Mouse (Mus musculus) cerebellum, adult 11 months (tissue): ENCODE results near the gene Leo1.
"Not testable (repeated sequence)": the region's sequence is repeated elsewhere in the genome, so short reads cannot be mapped to it uniquely, and the experiment has no call there.

Experiments used
- DNase-seq: peaks from one replicate; pipeline ENCODE4 v3.0.0; 2022

The Leo1 gene

DNA sequence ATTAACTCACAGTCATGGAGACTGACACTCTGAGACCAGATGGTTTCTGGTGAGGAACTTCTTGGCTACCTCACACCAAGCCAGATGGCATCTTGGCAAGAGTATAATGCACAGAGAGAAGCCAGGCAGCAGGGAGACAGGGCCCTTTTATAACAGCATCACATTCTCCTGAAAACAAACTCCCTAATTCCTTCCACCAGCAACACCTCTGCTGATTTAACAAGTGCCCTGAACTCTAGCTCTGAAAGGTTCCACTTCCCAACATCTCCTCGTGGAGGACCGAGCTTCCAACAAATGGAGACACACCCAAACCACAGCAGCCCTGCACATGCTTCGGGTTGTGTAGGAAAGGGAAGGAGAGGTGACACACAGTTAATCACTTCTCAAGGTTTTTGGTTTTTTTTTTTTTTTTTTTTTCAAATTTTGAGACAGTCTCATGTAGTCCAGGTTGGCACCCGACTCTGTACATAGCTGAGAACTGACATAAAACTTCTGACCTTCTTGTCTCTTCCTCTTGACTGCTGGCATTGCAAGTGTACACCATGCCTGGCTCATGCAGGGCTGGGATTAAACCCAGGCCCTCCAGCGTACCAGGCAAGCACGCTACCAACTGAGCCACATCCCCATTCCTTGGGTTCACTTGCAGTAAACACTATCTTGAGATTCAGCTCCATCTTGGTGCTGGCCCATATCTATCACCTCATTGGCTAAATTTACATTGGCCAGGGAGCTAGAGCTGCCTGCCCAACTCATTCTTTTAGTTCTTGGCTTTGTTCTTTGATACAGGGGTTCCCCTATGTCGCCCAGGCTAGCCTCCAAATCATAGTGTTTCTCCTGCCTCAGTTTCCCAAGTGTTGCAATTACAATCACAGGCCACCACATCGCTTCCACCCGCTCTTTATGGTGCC is 13.7 kb upstream of the Leo1 start:
- DNase-seq: peak; percentile 80

- DNase-seq: no peak
These were observed 13.1 kb upstream of the Leo1 start for GRCm38 (mm10) chr9:75428274-75428600.

- no peak for DNase-seq
These were observed 12.3 kb upstream of the Leo1 start for GRCm38 (mm10) chr9:75429040-75429439.

GRCm38 (mm10) chr9:75429657-75430056 is 11.7 kb upstream of the Leo1 start:
- no peak for DNase-seq

GRCm38 (mm10) chr9:75430822-75431621 is 10.3 kb upstream of the Leo1 start:
- DNase-seq: peak; percentile 61

DNA sequence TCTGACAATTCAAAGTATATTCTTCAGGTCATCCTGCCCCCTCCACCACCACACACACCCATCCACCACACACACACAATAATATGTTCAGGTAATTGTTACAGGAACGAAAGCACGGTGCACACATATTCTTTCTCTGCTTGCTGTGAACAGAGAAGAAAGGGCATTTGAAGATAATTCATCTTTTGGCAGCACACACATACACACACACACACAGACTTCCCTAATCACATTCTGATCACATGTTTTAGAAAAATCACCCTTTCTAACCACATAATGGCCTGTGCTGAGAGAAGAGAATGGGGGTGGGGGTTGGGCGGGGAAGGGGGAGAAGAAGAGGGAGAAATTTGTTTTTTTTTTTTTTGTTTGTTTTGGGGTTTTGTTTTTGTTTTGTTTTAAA is 8.6 kb upstream of the Leo1 start:
- DNase-seq: no peak

- no peak for DNase-seq
These were observed 7.0 kb upstream of the Leo1 start for GRCm38 (mm10) chr9:75434172-75434793.

GRCm38 (mm10) chr9:75434872-75435271 is 6.5 kb upstream of the Leo1 start:
- no peak for DNase-seq

- no peak for DNase-seq
These were observed 6.0 kb upstream of the Leo1 start for GRCm38 (mm10) chr9:75435291-75435690.

GRCm38 (mm10) chr9:75435918-75436317 is 5.4 kb upstream of the Leo1 start:
- DNase-seq: no peak

DNA sequence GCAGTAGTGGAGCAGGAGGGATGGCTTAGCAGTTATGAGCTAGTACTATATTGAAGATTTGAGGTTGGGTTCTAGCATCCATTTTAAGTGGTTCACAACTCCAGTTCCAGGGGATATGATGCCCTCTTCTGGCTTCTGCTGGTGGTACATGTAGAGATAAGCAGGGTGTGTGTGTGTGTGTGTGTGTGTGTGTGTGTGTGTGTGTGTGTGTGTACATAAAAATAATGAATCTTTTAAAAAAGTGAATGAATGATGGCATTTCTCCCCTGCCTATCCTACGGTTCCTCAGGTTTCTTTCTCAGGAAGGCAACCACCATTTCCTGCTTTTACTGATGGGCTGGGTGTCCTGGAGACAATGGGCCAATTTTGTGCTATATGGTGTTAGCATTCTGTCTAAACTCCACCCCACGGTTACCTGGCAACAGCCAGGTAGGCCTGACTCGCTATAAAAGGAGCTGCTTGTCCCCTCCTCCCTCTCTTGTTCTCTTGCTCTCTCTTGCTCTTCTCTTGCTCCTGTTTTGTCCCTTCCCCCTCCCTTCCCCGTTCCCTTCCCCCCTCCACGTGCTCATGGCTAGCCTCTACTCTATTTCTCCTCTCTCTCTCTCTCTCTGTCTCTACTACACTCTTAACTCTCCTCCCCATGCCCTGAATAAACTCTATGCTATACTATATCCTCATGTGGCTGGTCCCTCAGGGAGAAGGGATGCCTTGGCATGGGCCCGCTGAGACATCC is 3.5 kb upstream of the Leo1 start:
- DNase-seq: no peak

DNA sequence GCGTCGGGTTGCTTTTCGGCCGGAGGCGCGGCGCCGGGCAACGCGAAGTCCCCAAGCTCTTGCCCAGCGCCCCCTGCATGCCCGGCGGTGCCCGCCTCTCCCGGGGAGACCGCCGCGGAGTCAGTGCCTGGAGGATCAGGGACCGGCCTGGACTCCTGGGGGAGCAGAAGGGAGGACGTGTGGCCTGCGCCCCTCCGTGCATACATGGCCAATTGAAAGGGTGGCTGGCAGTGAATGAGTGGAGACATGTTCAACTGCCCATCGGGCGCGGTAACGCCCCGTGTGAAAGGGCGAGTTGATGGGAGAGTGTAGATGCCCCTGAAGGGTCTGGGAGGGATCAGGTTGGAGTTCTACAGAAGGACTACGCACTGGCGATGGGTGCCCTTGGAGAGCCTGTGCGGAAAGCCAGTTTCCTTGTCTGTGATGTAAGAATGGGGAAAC is 387 bp downstream of the Leo1 start:
- DNase-seq: no peak

DNA sequence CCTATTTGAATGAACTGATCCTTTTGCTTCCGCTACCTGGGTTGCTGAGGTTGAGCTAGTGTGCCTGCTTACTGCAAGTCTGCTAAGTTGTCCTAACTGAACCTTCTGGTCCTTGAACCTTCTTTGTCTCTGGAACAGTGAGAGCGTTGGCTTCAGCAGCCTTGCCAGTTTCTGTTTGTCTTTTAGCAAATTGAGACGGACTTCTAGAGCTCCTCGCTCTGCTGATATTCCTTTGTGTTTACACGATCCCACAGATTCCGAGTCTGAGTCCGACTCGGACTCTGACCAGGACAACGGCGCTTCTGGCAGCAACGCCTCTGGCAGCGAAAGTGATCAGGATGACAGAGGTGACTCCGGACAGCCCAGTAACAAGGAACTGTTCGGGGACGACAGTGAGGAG is 3.7 kb downstream of the Leo1 start:
- no peak for DNase-seq

DNA sequence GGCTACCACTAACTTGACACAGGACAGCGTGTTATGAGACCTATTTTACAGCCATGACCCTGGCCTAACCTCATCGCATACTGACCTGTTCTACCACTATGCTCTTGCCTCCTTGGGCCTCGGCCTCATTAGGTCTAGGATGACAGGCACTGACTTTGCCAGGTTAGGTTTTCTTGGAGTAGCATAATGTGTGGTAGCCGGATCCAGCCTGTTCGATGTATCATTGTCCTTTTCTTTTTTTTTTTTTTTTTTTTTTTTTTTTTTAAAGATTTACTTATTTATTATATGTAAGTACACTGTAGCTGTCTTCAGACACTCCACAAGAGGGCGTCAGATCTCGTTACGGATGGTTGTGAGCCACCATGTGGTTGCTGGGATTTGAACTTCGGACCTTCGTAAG is 5.2 kb downstream of the Leo1 start:
- not testable (repeated sequence) for DNase-seq

GRCm38 (mm10) chr9:75448021-75448420 is 6.7 kb downstream of the Leo1 start:
- DNase-seq: no peak

DNA sequence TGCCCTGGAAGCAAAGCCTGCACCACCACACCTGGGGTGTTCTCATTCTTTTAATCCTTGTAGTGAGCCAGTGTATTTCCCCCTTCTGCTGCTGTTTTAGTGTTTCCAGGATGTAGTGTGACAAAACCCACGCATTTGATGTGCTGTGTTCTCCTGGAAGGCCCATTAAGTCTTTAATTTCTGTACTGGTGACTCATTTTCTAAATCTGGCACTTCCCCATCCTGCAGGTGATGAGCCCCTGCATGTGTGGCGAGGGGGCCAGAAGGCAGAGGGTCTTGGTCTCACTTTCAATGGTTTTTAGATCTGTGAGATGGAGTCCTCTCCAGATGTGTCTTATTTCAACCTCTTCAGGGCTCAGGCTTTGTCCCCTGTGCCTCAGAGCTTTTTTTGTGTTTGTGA is 12.7 kb downstream of the Leo1 start:
- no peak for DNase-seq

GRCm38 (mm10) chr9:75455684-75456083 is 14.4 kb downstream of the Leo1 start:
- no peak for DNase-seq

DNA sequence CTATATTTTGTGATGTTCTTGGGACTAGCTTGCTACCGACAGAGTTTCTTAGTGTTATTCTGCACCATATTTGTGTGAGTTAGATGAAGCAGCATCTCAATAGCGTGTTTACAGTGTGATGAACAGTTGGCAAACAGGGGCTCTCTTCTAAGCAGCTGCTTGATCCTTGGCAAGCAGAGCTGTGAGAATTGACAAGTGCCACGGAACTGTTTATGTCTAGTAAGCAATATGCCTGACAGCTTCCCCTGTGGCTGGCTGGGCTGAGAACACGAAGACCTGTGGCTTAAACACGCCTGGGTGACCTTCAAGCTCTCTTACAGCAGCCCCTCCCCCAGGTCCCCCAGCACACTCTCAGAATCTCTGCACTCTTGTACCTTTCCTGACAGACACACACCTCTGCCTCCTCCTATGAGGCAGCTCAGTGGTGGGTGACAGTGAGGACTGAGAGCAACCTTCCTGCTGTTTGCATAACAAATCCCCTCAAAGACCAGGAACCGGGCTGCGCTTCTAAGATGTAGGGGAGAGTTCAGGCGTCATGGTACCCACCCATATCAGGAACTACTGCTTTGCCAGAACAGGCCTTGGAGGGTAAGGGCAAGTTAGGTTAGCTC is 21.8 kb downstream of the Leo1 start:
- no peak for DNase-seq

GRCm38 (mm10) chr9:75465856-75466255 is 24.5 kb downstream of the Leo1 start:
- DNase-seq: no peak

GRCm38 (mm10) chr9:75466641-75467040 is 25.3 kb downstream of the Leo1 start:
- no peak for DNase-seq

DNA sequence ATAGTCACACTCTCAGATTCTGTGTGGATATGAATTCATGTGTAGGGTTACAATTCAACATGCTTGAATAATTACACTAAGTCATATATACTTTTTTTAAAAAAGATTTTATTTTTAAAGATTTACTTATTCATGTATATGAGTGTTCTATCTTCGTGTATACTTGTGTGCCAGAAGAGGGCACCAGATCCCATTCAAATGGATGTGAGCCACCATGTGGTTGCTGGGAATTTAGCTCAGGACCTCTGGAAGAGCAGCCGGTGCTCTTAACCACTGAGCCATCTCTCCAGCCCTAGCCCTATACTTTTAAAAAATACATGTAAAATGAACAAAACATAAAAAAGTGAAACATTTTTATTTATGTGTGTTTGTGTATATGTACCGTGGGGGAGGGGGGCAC is 26.3 kb downstream of the Leo1 start:
- DNase-seq: no peak

DNA sequence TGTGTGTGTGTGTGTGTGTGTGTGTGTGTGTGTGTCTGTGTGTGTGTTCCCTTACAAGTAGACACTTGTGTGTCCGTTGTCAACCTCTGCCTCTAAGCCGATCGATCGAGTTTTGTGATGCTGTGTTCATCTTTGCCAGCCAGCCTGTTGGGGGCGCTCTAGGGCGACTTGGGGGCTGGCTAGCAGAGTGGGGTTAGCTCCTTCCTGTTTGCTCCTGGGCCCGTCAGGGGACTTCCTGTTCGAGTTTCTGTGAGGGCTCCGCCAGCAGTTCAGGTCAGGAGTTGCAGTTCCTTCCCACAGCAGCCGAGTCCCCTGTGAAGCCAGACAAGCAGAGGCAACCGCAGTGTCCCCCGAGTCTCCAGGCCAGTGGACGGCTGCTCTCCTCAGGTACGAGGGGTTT is 27.0 kb downstream of the Leo1 start:
- DNase-seq: no peak

DNA sequence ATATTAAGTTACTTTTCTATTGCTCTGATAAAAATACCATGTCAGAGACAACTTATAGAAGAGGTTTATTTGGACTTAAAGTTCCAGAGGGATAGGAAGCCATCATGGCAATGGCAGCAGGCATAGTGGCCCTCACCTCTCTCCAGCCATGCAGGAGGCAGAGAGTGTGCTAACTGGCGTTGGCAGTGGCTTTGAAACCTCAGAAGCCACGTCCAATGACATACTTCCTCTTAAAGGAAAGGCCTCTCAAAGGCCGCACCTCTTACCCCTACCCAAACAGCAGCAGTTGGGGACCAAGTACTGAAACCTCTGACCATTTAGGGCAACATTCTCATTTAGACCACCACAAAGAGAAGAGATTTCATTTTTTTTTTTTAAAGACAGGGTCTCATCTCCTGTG is 35.9 kb downstream of the Leo1 start:
- DNase-seq: no peak
